Mouse (Mus musculus) midbrain, embryonic 10.5 days (tissue): ENCODE data around the gene Ap1s3. TPM values are rescaled to one million over a fixed set of nuclear protein-coding genes. Genes with fewer than 3 reads are reported as not detected.

Experiments
- DNase-seq: peaks from one replicate; pipeline ENCODE4 v3.0.0-alpha.2; 2017; ENCODE audit warnings: low spot score
- H3K27ac ChIP-seq: fragments of 300-500 bp; sonication (generic); replicated peaks from 2 replicates; pipeline ENCODE4 v1.5.1; 2016; ENCODE audit warnings: mild to moderate bottlenecking
- H3K27me3 ChIP-seq: fragments of 300-500 bp; sonication (generic); 2 replicates; pipeline ENCODE4 v1.6.1; 2016; ENCODE audit warnings: low read depth, mild to moderate bottlenecking; ENCODE audit not compliant: poor library complexity, severe bottlenecking
- H3K36me3 ChIP-seq: fragments of 300-500 bp; sonication (generic); 2 replicates; pipeline ENCODE4 v1.6.1; 2016; ENCODE audit warnings: mild to moderate bottlenecking, moderate library complexity
- H3K4me1 ChIP-seq: fragments of 300-500 bp; sonication (generic); 2 replicates; pipeline ENCODE4 v1.6.1; 2016
- H3K4me3 ChIP-seq: fragments of 300-500 bp; sonication (generic); 2 replicates; pipeline ENCODE4 v1.5.1; 2016; ENCODE audit warnings: mild to moderate bottlenecking, moderate library complexity
- H3K9me3 ChIP-seq: fragments of 300-500 bp; sonication (generic); replicated peaks from 2 replicates; pipeline ENCODE4 v1.6.1; 2016; ENCODE audit warnings: mild to moderate bottlenecking
- WGBS: fragments of 180-500 bp; shearing (Covaris S2); methylation state at CpG from one replicate; pipeline ENCODE4 v1.1.7; 2016; 5-methylcytosine and 5-hydroxymethylcytosine counted together
- polyA plus RNA-seq: library from polyadenylated mRNA; unstranded; fragments of >200 nt; fragmentation: Nextera tagmentation; extraction: Ambion mirVana; gene quantifications from 2 replicates; pipeline ENCODE4 v1.2.1, GENCODE M21; 2016

Gene Ap1s3
- polyA plus RNA-seq, 1 experiment from 2014 or later, result 0.26 TPM

GRCm38 (mm10) chr1:79696933-79697332 lies 25.2 kb upstream of the Ap1s3 start:
- Histone ChIP-seq H3K9me3 (no peaks in the 10 kb centered on the region), H3K27me3 (no peaks in the 10 kb centered on the region), H3K4me1 (peaks cover 3% of the 10 kb centered on the region), H3K27ac (no peak overlapping the region), H3K4me3 (no peak overlapping the region), H3K36me3 (no peaks in the 10 kb centered on the region)
- no peak for DNase-seq
- WGBS, result 68% methylated on average over 5 of the region's 5 CpGs

DNA sequence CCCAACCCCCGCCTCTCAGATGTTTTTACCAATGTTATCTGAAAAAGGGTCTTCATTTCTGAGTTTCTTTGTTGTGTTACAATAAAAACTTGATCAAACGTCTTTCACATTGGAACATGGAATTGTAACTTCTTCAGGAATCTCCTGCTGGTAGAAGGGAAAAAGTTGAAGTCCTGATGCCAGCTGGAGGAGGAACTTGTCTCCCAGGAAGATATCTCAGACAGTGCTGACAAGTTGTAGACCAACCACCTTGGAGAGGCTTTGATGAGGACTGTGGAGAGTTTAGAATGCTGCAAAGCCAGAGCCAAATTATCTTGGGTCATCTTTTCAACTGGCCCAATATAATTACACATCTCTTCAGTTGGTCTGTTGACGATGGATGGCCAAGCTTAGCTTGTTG lies 20.7 kb upstream of the Ap1s3 start:
- Histone ChIP-seq H3K4me1 (peaks cover 3% of the 10 kb centered on the region), H3K9me3 (no peaks in the 10 kb centered on the region), H3K27ac (no peak overlapping the region), H3K4me3 (no peak overlapping the region), H3K36me3 (no peaks in the 10 kb centered on the region), H3K27me3 (no peaks in the 10 kb centered on the region)
- 89% methylated on average over 3 of the region's 3 CpGs for WGBS
- no peak for DNase-seq

- WGBS, result 86% methylated on average over 1 of the region's 1 CpGs
- Histone ChIP-seq H3K27ac (no peak overlapping the region), H3K9me3 (no peaks in the 10 kb centered on the region), H3K27me3 (no peaks in the 10 kb centered on the region), H3K4me1 (no peaks in the 10 kb centered on the region), H3K4me3 (no peak overlapping the region), H3K36me3 (no peaks in the 10 kb centered on the region)
- DNase-seq, result no peak
Measured at GRCm38 (mm10) chr1:79687254-79687653, 15.5 kb upstream of the Ap1s3 start.

- no peaks in the 10 kb centered on the region for H3K4me1 ChIP-seq
- no peak for DNase-seq
Measured at GRCm38 (mm10) chr1:79684027-79684426, 12.3 kb upstream of the Ap1s3 start.

DNA sequence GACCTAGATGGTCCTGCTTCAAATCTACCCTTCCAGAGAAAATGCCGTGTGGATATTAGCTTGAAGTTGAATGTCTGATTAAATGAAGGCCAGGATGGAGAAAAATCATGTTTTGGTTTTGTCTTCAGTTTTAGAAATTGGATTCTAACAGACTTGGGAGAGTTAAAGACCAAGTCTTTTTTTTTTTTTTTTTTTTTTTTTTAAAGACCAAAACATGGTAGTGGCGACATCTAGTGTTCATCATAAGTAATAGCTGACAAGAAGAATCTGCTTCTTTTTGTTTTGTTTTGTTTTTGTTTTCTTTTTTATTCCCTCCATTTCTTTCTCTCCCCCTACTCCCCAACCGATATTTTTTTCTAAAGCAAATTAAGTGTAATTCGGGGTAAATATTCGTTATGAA lies 11.2 kb upstream of the Ap1s3 start:
- H3K36me3 ChIP-seq, result no peaks in the 10 kb centered on the region
- H3K27ac ChIP-seq, result no peak overlapping the region
- DNase-seq, result no peak
- H3K27me3 ChIP-seq, result no peaks in the 10 kb centered on the region
- no peak overlapping the region for H3K4me3 ChIP-seq
- H3K4me1 ChIP-seq, result no peaks in the 10 kb centered on the region
- WGBS, result 16% methylated on average over 5 of the region's 5 CpGs
- H3K9me3 ChIP-seq, result no peaks in the 10 kb centered on the region

More at GRCm38 (mm10) chr1:79684027-79684426, 12.3 kb upstream of the Ap1s3 start:
- H3K9me3 ChIP-seq, result no peaks in the 10 kb centered on the region
- H3K27ac ChIP-seq, result no peak overlapping the region
- H3K4me3 ChIP-seq, result no peak overlapping the region
- no peaks in the 10 kb centered on the region for H3K27me3 ChIP-seq
- H3K36me3 ChIP-seq, result no peaks in the 10 kb centered on the region

- Histone ChIP-seq H3K27me3 (no peaks in the 10 kb centered on the region), H3K4me1 (no peaks in the 10 kb centered on the region), H3K9me3 (no peaks in the 10 kb centered on the region), H3K27ac (no peak overlapping the region), H3K36me3 (no peaks in the 10 kb centered on the region), H3K4me3 (no peak overlapping the region)
- no peak for DNase-seq
- 97% methylated on average over 3 of the region's 3 CpGs for WGBS
Measured at GRCm38 (mm10) chr1:79680777-79681176, 9.0 kb upstream of the Ap1s3 start.

DNA sequence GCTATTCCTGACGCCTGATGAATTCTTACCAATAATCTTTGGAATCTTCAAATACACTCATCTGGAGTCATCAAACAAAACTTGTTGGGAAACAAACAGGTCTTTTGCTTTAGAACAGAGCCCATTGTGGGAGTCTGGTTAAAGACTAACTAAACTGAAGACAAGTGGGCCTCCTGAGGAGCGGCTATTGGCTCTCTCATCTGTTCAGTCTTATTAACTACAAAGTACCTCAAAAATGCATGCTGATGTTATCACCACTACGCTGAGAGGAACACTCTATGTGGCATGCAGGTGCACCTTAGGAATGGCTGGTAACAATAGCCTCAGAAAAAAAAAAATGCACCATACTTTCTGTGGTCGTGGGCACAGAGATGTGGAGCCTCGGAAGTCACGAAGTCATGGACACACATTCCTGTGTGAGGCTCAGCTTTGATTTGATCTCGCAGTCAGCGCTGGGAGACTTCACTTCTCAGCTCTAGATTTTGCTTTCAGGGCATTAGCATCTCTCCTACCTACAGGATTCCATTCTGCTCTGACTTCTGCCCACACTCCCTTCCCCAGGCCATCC lies 6.4 kb upstream of the Ap1s3 start:
- H3K4me3 ChIP-seq, result no peak overlapping the region
- WGBS, result 85% methylated on average over 8 of the region's 8 CpGs
- H3K4me1 ChIP-seq, result no peaks in the 10 kb centered on the region
- no peaks in the 10 kb centered on the region for H3K9me3 ChIP-seq
- no peak overlapping the region for H3K27ac ChIP-seq
- no peaks in the 10 kb centered on the region for H3K36me3 ChIP-seq
- peaks cover 7% of the 10 kb centered on the region for H3K27me3 ChIP-seq
- no peak for DNase-seq

DNA sequence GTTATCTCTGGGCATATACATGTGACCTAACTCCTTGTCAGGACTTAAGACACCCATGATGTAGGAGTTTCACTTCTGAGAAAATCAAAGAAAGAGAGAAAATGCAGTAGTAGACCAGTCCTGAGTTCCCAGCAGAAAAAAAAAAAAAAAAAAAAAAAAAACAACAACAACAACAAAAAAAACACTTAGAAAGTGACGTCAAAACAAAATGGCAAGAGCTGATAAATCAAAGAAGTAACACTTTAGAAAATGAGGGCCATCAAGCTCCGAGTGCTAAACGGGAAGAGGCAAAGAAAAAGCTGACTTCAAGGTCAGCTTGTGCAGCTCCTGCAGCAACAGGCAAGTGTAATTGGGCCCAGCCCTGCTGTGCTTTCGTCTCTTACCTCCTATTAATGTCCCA lies 3.9 kb upstream of the Ap1s3 start:
- H3K27me3 ChIP-seq, result peaks cover 32% of the 10 kb centered on the region
- no peak overlapping the region for H3K4me3 ChIP-seq
- no peak for DNase-seq
- no peaks in the 10 kb centered on the region for H3K9me3 ChIP-seq
- no peaks in the 10 kb centered on the region for H3K36me3 ChIP-seq
- H3K4me1 ChIP-seq, result peaks cover 16% of the 10 kb centered on the region
- 85% methylated on average over 4 of the region's 4 CpGs for WGBS
- no peak overlapping the region for H3K27ac ChIP-seq

GRCm38 (mm10) chr1:79671196-79671542 lies 603 bp downstream of the Ap1s3 start:
- Histone ChIP-seq H3K27ac (no peak overlapping the region), H3K4me1 (peaks cover 17% of the 10 kb centered on the region), H3K36me3 (no peaks in the 10 kb centered on the region), H3K4me3 (peak overlapping the region; percentile 76), H3K9me3 (no peaks in the 10 kb centered on the region), H3K27me3 (peaks cover 46% of the 10 kb centered on the region)
- WGBS, result 2% methylated on average over 11 of the region's 11 CpGs
- peak; percentile 28 for DNase-seq

GRCm38 (mm10) chr1:79669419-79669974 lies 2.3 kb downstream of the Ap1s3 start:
- Histone ChIP-seq H3K4me1 (peaks cover 17% of the 10 kb centered on the region), H3K36me3 (no peaks in the 10 kb centered on the region), H3K27ac (no peak overlapping the region), H3K4me3 (no peak overlapping the region), H3K9me3 (no peaks in the 10 kb centered on the region), H3K27me3 (peaks cover 46% of the 10 kb centered on the region)
- no peak for DNase-seq
- WGBS, result 85% methylated on average over 9 of the region's 9 CpGs

- Histone ChIP-seq H3K4me3 (no peak overlapping the region), H3K36me3 (no peaks in the 10 kb centered on the region), H3K27me3 (peaks cover 6% of the 10 kb centered on the region; the same call in 1 of the 2 replicates), H3K27ac (no peak overlapping the region), H3K4me1 (no peaks in the 10 kb centered on the region), H3K9me3 (no peaks in the 10 kb centered on the region)
- no peak for DNase-seq
- WGBS, result 90% methylated on average over 4 of the region's 4 CpGs
Measured at GRCm38 (mm10) chr1:79664911-79665310, 6.9 kb downstream of the Ap1s3 start.

GRCm38 (mm10) chr1:79659598-79659997 lies 12.2 kb downstream of the Ap1s3 start:
- no peak overlapping the region for H3K4me3 ChIP-seq
- WGBS, result 87% methylated on average over 7 of the region's 7 CpGs
- H3K27ac ChIP-seq, result no peak overlapping the region
- DNase-seq, result no peak
- H3K27me3 ChIP-seq, result no peaks in the 10 kb centered on the region
- H3K9me3 ChIP-seq, result no peaks in the 10 kb centered on the region
- no peaks in the 10 kb centered on the region for H3K36me3 ChIP-seq
- H3K4me1 ChIP-seq, result no peaks in the 10 kb centered on the region

DNA sequence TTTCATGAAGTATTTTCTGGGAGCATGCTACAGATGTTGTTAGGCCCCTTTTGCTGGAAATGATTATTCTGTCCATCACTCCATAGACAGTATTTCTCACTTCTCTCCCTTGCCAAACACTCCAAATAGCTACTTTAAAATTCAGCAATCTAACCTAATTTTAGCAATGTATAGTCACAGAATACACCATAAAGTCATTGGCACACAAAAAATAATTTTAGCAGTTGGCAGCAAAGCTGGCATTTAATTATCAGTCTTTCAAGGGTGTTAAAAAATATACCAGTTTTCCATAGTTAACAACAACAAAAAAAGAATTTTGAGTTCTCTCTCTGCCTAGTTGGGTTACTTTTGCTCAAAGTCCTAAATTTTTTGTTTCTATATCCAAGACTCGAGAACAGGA lies 14.4 kb downstream of the Ap1s3 start:
- DNase-seq, result no peak
- WGBS, result 94% methylated on average over 1 of the region's 1 CpGs
- no peaks in the 10 kb centered on the region for H3K27me3 ChIP-seq

More for the DNA sequence above, 14.4 kb downstream of the Ap1s3 start:
- Histone ChIP-seq H3K4me3 (no peak overlapping the region), H3K4me1 (no peaks in the 10 kb centered on the region), H3K9me3 (no peaks in the 10 kb centered on the region), H3K36me3 (no peaks in the 10 kb centered on the region), H3K27ac (no peak overlapping the region)
